In genomic region chr11:120722067-120722630, GRCm38 (mm10) we compare ENCODE assay signal across 9 mouse cellular contexts. TPM values are rescaled to one million over a fixed set of nuclear protein-coding genes. Genes with fewer than 3 reads are reported as not detected.
DNase-seq lines count a peak whose midpoint lies in the region; ATAC-seq and TF ChIP-seq lines count a peak whose summit lies in the region.
"Had no signal": no experiment of that assay in that cellular context is flagged by ENCODE, and none has a peak within 500 bp of the region (broad histone marks: within the 10 kb centered on the region; RNA-seq: fewer than 3 reads in every experiment).

No protein-coding gene starts in this region.

- DNase-seq in heart, postnatal 25 days (ENCODE audit: low spot score) = no peak
- DNase-seq in ES-E14 (ENCODE audit: low read depth, low spot score) = no peak
- DNase-seq in thymus, adult 18-20 months = no peak
- DNase-seq in layer of hippocampus, postnatal 25 days (ENCODE audit: extremely low spot score in 1 of 2, low spot score in 1 of 2) = no peak
- no peak for DNase-seq in adipocyte (ENCODE audit: low spot score)

- intact Hi-C loops in heart, postnatal 25 days (cut with DNase I) = loop anchor here (5.0 kb wide), 1 partner anchor 320 kb away; no protein-coding TSS in a partner anchor

- in situ Hi-C loops in ES-E14 (cut with MboI; ENCODE audit: low sequenced_read_pairs in 2 of 2, unreplicated experiment in 2 of 2) = no loop called here

- H3K36me3 ChIP-seq in heart, embryonic 13.5 days = peaks cover 29% of the 10 kb centered on the region
- peaks cover 24% of the 10 kb centered on the region for H3K36me3 ChIP-seq in ES-E14 (ENCODE audit: control insufficient read depth, insufficient read depth, low read length, poor library complexity, severe bottlenecking)
- H3K36me3 ChIP-seq in liver, embryonic 15.5 days (replicated peaks) = peaks cover 15% of the 10 kb centered on the region; the same call in 1 of the 2 replicates

- peaks cover 59% of the 10 kb centered on the region for H3K27me3 ChIP-seq in heart, embryonic 13.5 days (replicated peaks)
- H3K27me3 ChIP-seq in liver, embryonic 15.5 days = peaks cover 39% of the 10 kb centered on the region
- H3K27me3 ChIP-seq: CH12.LX had no signal

- peaks cover 28% of the 10 kb centered on the region for H3K4me1 ChIP-seq in heart, embryonic 13.5 days
- peaks cover 0 to 6% of the 10 kb centered on the region in 2 experiments; a peak in 2 of 4 replicates for H3K4me1 ChIP-seq in ES-E14 (ENCODE audit: control insufficient read depth in 2 of 2, insufficient read depth in 2 of 2, low read length in 2 of 2, poor library complexity in 1 of 2)
- peaks cover 30% of the 10 kb centered on the region for H3K4me1 ChIP-seq in liver, embryonic 15.5 days (replicated peaks)

- H3K9ac ChIP-seq in heart, embryonic 13.5 days = peak overlapping the region; percentile 91
- H3K9ac ChIP-seq in ES-E14 (ENCODE audit: insufficient read depth, low read depth, low read length, poor library complexity, severe bottlenecking) = peak overlapping the region; percentile 56; the same call in 1 of the 2 replicates
- H3K9ac ChIP-seq in liver, embryonic 15.5 days = no peak overlapping the region

- WGBS in heart, embryonic 13.5 days = 21% methylated on average over 21 of the region's 21 CpGs
- WGBS in liver, embryonic 15.5 days (ENCODE audit: insufficient replicate concordance) = 17% methylated on average over 21 of the region's 21 CpGs

- H3K9me3 ChIP-seq in heart, embryonic 13.5 days = no peaks in the 10 kb centered on the region
- H3K9me3 ChIP-seq in ES-E14 (ENCODE audit: control insufficient read depth, insufficient read depth, low read depth, low read length) = no peaks in the 10 kb centered on the region
- H3K9me3 ChIP-seq in liver, embryonic 15.5 days (replicated peaks) = no peaks in the 10 kb centered on the region

- peak overlapping the region; percentile 59 for H3K4me3 ChIP-seq in heart, embryonic 13.5 days
- peak overlapping the region; percentile 59 to 68 for H3K4me3 ChIP-seq in ES-E14 (ENCODE audit: insufficient read depth in 1 of 2, low read depth in 1 of 2, low read length in 2 of 2, poor library complexity in 1 of 2, severe bottlenecking in 1 of 2)
- peak overlapping the region; percentile 54 for H3K4me3 ChIP-seq in liver, embryonic 15.5 days (replicated peaks)

- no peak for ATAC-seq in heart, embryonic 13.5 days (ENCODE audit: extremely low read depth, insufficient number of reproducible peaks, low FRiP score, low TSS enrichment)
- peak; percentile 16; the same call in 1 of the 2 replicates for ATAC-seq in granulocyte monocyte progenitor cell, adult 5-6 weeks (replicated peaks; ENCODE audit: poor library complexity, severe bottlenecking)
- ATAC-seq in liver, embryonic 15.5 days (ENCODE audit: insufficient read depth) = no peak

- H3K27ac ChIP-seq in heart, embryonic 13.5 days (replicated peaks) = no peak overlapping the region
- H3K27ac ChIP-seq in ES-E14 (ENCODE audit: insufficient read depth, low read depth, low read length, poor library complexity, severe bottlenecking) = no peak overlapping the region
- H3K27ac ChIP-seq in liver, embryonic 15.5 days (replicated peaks) = no peak overlapping the region

- H3K4me2 ChIP-seq in heart, embryonic 13.5 days = peak overlapping the region; percentile 92
- H3K4me2 ChIP-seq in liver, embryonic 15.5 days = peak overlapping the region; percentile 80

TF ChIP-seq in ES-E14, 5 proteins besides CTCF, POLR2A, EP300 and RAD21:
- TF ChIP-seq ZC3H11A (IDR thresholded peaks at IDR 0.05; ENCODE audit: borderline replicate concordance, low read depth, low read length) = no peak
- TF ChIP-seq HCFC1 (IDR thresholded peaks at IDR 0.05; ENCODE audit: borderline replicate concordance, insufficient read depth, low read length) = no peak
- no peak for TF ChIP-seq MAFK (IDR thresholded peaks at IDR 0.05; ENCODE audit: insufficient read depth, low read depth, low read length)
- TF ChIP-seq CHD2 (IDR thresholded peaks at IDR 0.05; ENCODE audit: low read depth, low read length) = no peak
- no peak for TF ChIP-seq ZNF384 (IDR thresholded peaks at IDR 0.05; ENCODE audit: low read depth, low read length)

RNA-seq across cellular contexts. Expression of gene Rac3, which starts 0.9 kb away (rescaled TPM):
- 6.4 and 9.8 TPM in 2 replicates for polyA plus RNA-seq in heart, embryonic 13.5 days (2015; fragmentation: Nextera tagmentation; extraction: Ambion mirVana)
- total RNA-seq in heart, postnatal 25 days (2021) = 1 to 10 TPM; 1.2 to 1.8 TPM
- total RNA-seq in ES-E14 (2012; rRNA removed) = 20.1 and 34.3 TPM in 2 replicates
- total RNA-seq in granulocyte monocyte progenitor cell, adult 5-6 weeks (2014; fragmentation: Nextera tagmentation) = 2.1 and 5.1 TPM in 2 replicates
- total RNA-seq in granulocyte monocyte progenitor cell, adult 5-6 weeks (2017) = 1.1 TPM in 2 replicates
- 0.96 and 1.5 TPM in 2 replicates for polyA plus RNA-seq in liver, embryonic 15.5 days (2015; fragmentation: Nextera tagmentation; extraction: Ambion mirVana)
- 10 to 100 TPM; 33.7 to 46.8 TPM for total RNA-seq in layer of hippocampus, postnatal 25 days (2021)

RNA-seq across cellular contexts. Expression of gene Dcxr, which starts 4.9 kb away (rescaled TPM):
- 7.5 and 7.6 TPM in 2 replicates for polyA plus RNA-seq in heart, embryonic 13.5 days (2015; fragmentation: Nextera tagmentation; extraction: Ambion mirVana)
- 1 to 10 TPM; 6.8 to 7.5 TPM for total RNA-seq in heart, postnatal 25 days (2021)
- total RNA-seq in ES-E14 (2012; rRNA removed) = 43.6 and 66.6 TPM in 2 replicates
- total RNA-seq in granulocyte monocyte progenitor cell, adult 5-6 weeks (2014; fragmentation: Nextera tagmentation) = 15.9 and 24.1 TPM in 2 replicates
- 14.5 and 18.6 TPM in 2 replicates for total RNA-seq in granulocyte monocyte progenitor cell, adult 5-6 weeks (2017)
- polyA plus RNA-seq in liver, embryonic 15.5 days (2015; fragmentation: Nextera tagmentation; extraction: Ambion mirVana) = 20.2 and 24.6 TPM in 2 replicates
- total RNA-seq in layer of hippocampus, postnatal 25 days (2021) = 10 to 100 TPM; 12.4 to 12.9 TPM

RNA-seq across cellular contexts. Expression of gene Lrrc45, which starts 8.4 kb away (rescaled TPM):
- 27.8 and 28.1 TPM in 2 replicates for polyA plus RNA-seq in heart, embryonic 13.5 days (2015; fragmentation: Nextera tagmentation; extraction: Ambion mirVana)
- total RNA-seq in heart, postnatal 25 days (2021) = 1 to 10 TPM; 5.6 to 6.2 TPM
- 30.3 and 65.0 TPM in 2 replicates for total RNA-seq in ES-E14 (2012; rRNA removed)
- total RNA-seq in granulocyte monocyte progenitor cell, adult 5-6 weeks (2014; fragmentation: Nextera tagmentation) = 16.7 and 35.0 TPM in 2 replicates
- 30.6 and 46.2 TPM in 2 replicates for total RNA-seq in granulocyte monocyte progenitor cell, adult 5-6 weeks (2017)
- 9.7 and 11.5 TPM in 2 replicates for polyA plus RNA-seq in liver, embryonic 15.5 days (2015; fragmentation: Nextera tagmentation; extraction: Ambion mirVana)
- total RNA-seq in layer of hippocampus, postnatal 25 days (2021) = 10 to 100 TPM; 47.0 to 65.2 TPM

RNA-seq across cellular contexts. Expression of gene Cenpx, which starts 8.6 kb away (rescaled TPM):
- polyA plus RNA-seq in heart, embryonic 13.5 days (2015; fragmentation: Nextera tagmentation; extraction: Ambion mirVana) = 120 and 122 TPM in 2 replicates
- total RNA-seq in heart, postnatal 25 days (2021) = 10 to 100 TPM; 31.2 to 35.7 TPM
- 53.9 TPM in 2 replicates for total RNA-seq in ES-E14 (2012; rRNA removed)
- total RNA-seq in granulocyte monocyte progenitor cell, adult 5-6 weeks (2014; fragmentation: Nextera tagmentation) = 99.2 and 129 TPM in 2 replicates
- total RNA-seq in granulocyte monocyte progenitor cell, adult 5-6 weeks (2017) = 110 and 151 TPM in 2 replicates
- polyA plus RNA-seq in liver, embryonic 15.5 days (2015; fragmentation: Nextera tagmentation; extraction: Ambion mirVana) = 80.9 and 88.4 TPM in 2 replicates
- total RNA-seq in layer of hippocampus, postnatal 25 days (2021) = 10 to 100 TPM; 20.1 to 21.9 TPM

RNA-seq across cellular contexts. Expression of gene Cbr2, which starts 9.8 kb away (rescaled TPM):
- polyA plus RNA-seq in heart, embryonic 13.5 days (2015; fragmentation: Nextera tagmentation; extraction: Ambion mirVana) = 2.1 and 3.8 TPM in 2 replicates
- total RNA-seq in heart, postnatal 25 days (2021) = 10 to 100 TPM; 16.7 to 22.1 TPM
- total RNA-seq in ES-E14 (2012; rRNA removed) = not detected in 2 replicates
- not detected in 2 replicates for total RNA-seq in granulocyte monocyte progenitor cell, adult 5-6 weeks (2014; fragmentation: Nextera tagmentation)
- not detected in 2 replicates for total RNA-seq in granulocyte monocyte progenitor cell, adult 5-6 weeks (2017)
- 0.37 TPM in 1 of 2 replicates, not detected in the other for polyA plus RNA-seq in liver, embryonic 15.5 days (2015; fragmentation: Nextera tagmentation; extraction: Ambion mirVana)
- 1 to 10 TPM; 1.5 to 1.6 TPM for total RNA-seq in layer of hippocampus, postnatal 25 days (2021)
